Mouse (Mus musculus) liver, embryonic 15.5 days (tissue): Measurements from ENCODE around the gene Rcvrn. TPM values are rescaled to one million over a fixed set of nuclear protein-coding genes. Genes with fewer than 3 reads are reported as not detected.

Source experiments
- ATAC-seq: fragments of 200-750 bp; cut with Nextera tagmentation; 2 replicates; pipeline ENCODE4 v1.8.0; 2017; ENCODE audit warnings: moderate number of reproducible peaks, mild to moderate bottlenecking, moderate library complexity; ENCODE audit not compliant: insufficient read depth
- H3K27ac ChIP-seq: fragments of 300-500 bp; sonication (generic); replicated peaks from 2 replicates; pipeline ENCODE4 v1.5.1; 2015; ENCODE audit warnings: mild to moderate bottlenecking, inconsistent platforms
- H3K27me3 ChIP-seq: fragments of 300-500 bp; sonication (generic); 2 replicates; pipeline ENCODE4 v1.6.1; 2015; ENCODE audit warnings: mild to moderate bottlenecking, inconsistent platforms
- H3K36me3 ChIP-seq: fragments of 300-500 bp; sonication (generic); replicated peaks from 2 replicates; pipeline ENCODE4 v1.6.1; 2015; ENCODE audit warnings: moderate library complexity, mild to moderate bottlenecking, inconsistent platforms
- H3K4me1 ChIP-seq: fragments of 300-500 bp; sonication (generic); replicated peaks from 2 replicates; pipeline ENCODE4 v1.6.1; 2015; ENCODE audit warnings: inconsistent platforms
- H3K4me2 ChIP-seq: fragments of 300-500 bp; sonication (generic); 2 replicates; pipeline ENCODE4 v1.6.1; 2015; ENCODE audit warnings: moderate library complexity, mild to moderate bottlenecking, inconsistent platforms
- H3K4me3 ChIP-seq: fragments of 300-500 bp; sonication (generic); replicated peaks from 2 replicates; pipeline ENCODE4 v1.5.1; 2015; ENCODE audit warnings: mild to moderate bottlenecking, inconsistent platforms
- H3K9ac ChIP-seq: fragments of 300-500 bp; sonication (generic); 2 replicates; pipeline ENCODE4 v1.6.1; 2015; ENCODE audit warnings: moderate library complexity, mild to moderate bottlenecking, inconsistent platforms
- H3K9me3 ChIP-seq: fragments of 300-500 bp; sonication (generic); replicated peaks from 2 replicates; pipeline ENCODE4 v1.6.1; 2016; ENCODE audit warnings: inconsistent platforms
- WGBS: fragments of 180-500 bp; shearing (Covaris S2); methylation state at CpG from one replicate; pipeline ENCODE4 v1.1.7; 2015; ENCODE audit warnings: mixed read lengths; ENCODE audit not compliant: insufficient replicate concordance; 5-methylcytosine and 5-hydroxymethylcytosine counted together
- polyA plus RNA-seq: library from polyadenylated mRNA; unstranded; fragments of >200 nt; fragmentation: Nextera tagmentation; extraction: Ambion mirVana; gene quantifications from 2 replicates; pipeline ENCODE4 v1.2.1, GENCODE M21; 2015

Gene Rcvrn
- polyA plus RNA-seq, 1 experiment from 2014 or later: not detected

- Histone ChIP-seq H3K27me3 (no peaks in the 10 kb centered on the region), H3K36me3 (no peaks in the 10 kb centered on the region), H3K4me1 (no peaks in the 10 kb centered on the region), H3K27ac (no peak overlapping the region), H3K4me3 (no peak overlapping the region), H3K4me2 (no peak overlapping the region), H3K9me3 (no peaks in the 10 kb centered on the region), H3K9ac (no peak overlapping the region)
- 43% methylated on average over 8 of the region's 8 CpGs for WGBS
- ATAC-seq: no peak
These were observed 28.3 kb downstream of the Rcvrn start for GRCm38 (mm10) chr11:67723231-67724013.

GRCm38 (mm10) chr11:67727095-67727494 is 32.0 kb downstream of the Rcvrn start:
- no peak overlapping the region for H3K9ac ChIP-seq
- H3K4me1 ChIP-seq: no peaks in the 10 kb centered on the region
- no peak for ATAC-seq
- H3K4me3 ChIP-seq: no peak overlapping the region
- no peak overlapping the region for H3K4me2 ChIP-seq
- H3K27me3 ChIP-seq: no peaks in the 10 kb centered on the region
- H3K27ac ChIP-seq: no peak overlapping the region
- H3K36me3 ChIP-seq: no peaks in the 10 kb centered on the region
- WGBS: 53% methylated on average over 6 of the region's 6 CpGs
- no peaks in the 10 kb centered on the region for H3K9me3 ChIP-seq

GRCm38 (mm10) chr11:67728726-67729125 is 33.6 kb downstream of the Rcvrn start:
- Histone ChIP-seq H3K27me3 (no peaks in the 10 kb centered on the region), H3K9ac (no peak overlapping the region), H3K9me3 (no peaks in the 10 kb centered on the region), H3K4me1 (no peaks in the 10 kb centered on the region), H3K4me3 (no peak overlapping the region), H3K27ac (no peak overlapping the region), H3K4me2 (no peak overlapping the region), H3K36me3 (no peaks in the 10 kb centered on the region)
- ATAC-seq: no peak

- no peak for ATAC-seq
- Histone ChIP-seq H3K27me3 (no peaks in the 10 kb centered on the region), H3K4me1 (no peaks in the 10 kb centered on the region), H3K36me3 (no peaks in the 10 kb centered on the region), H3K9me3 (no peaks in the 10 kb centered on the region), H3K27ac (no peak overlapping the region), H3K4me3 (no peak overlapping the region), H3K4me2 (no peak overlapping the region), H3K9ac (no peak overlapping the region)
- WGBS: 52% methylated on average over 2 of the region's 2 CpGs
These were observed 35.9 kb downstream of the Rcvrn start for GRCm38 (mm10) chr11:67731056-67731455.

GRCm38 (mm10) chr11:67733726-67734125 is 38.6 kb downstream of the Rcvrn start:
- ATAC-seq: no peak
- H3K4me1 ChIP-seq: no peaks in the 10 kb centered on the region
- no peak overlapping the region for H3K9ac ChIP-seq
- no peak overlapping the region for H3K27ac ChIP-seq
- H3K4me2 ChIP-seq: no peak overlapping the region
- no peak overlapping the region for H3K4me3 ChIP-seq
- no peaks in the 10 kb centered on the region for H3K36me3 ChIP-seq
- no peaks in the 10 kb centered on the region for H3K27me3 ChIP-seq
- H3K9me3 ChIP-seq: no peaks in the 10 kb centered on the region
- 71% methylated on average over 1 of the region's 1 CpGs for WGBS

GRCm38 (mm10) chr11:67734597-67734996 is 39.5 kb downstream of the Rcvrn start:
- WGBS: 40% methylated on average over 3 of the region's 3 CpGs

GRCm38 (mm10) chr11:67738345-67738744 is 43.2 kb downstream of the Rcvrn start:
- 59% methylated on average over 6 of the region's 6 CpGs for WGBS

More at GRCm38 (mm10) chr11:67734597-67734996, 39.5 kb downstream of the Rcvrn start:
- no peak overlapping the region for H3K27ac ChIP-seq
- no peaks in the 10 kb centered on the region for H3K4me1 ChIP-seq
- H3K4me3 ChIP-seq: no peak overlapping the region
- no peak for ATAC-seq
- no peaks in the 10 kb centered on the region for H3K27me3 ChIP-seq
- H3K36me3 ChIP-seq: no peaks in the 10 kb centered on the region
- no peaks in the 10 kb centered on the region for H3K9me3 ChIP-seq
- H3K9ac ChIP-seq: no peak overlapping the region
- H3K4me2 ChIP-seq: no peak overlapping the region

GRCm38 (mm10) chr11:67738846-67739490 is 43.8 kb downstream of the Rcvrn start:
- 68% methylated on average over 5 of the region's 5 CpGs for WGBS
- no peak overlapping the region for H3K27ac ChIP-seq
- H3K4me3 ChIP-seq: no peak overlapping the region
- no peaks in the 10 kb centered on the region for H3K9me3 ChIP-seq
- no peaks in the 10 kb centered on the region for H3K36me3 ChIP-seq
- no peaks in the 10 kb centered on the region for H3K27me3 ChIP-seq
- ATAC-seq: no peak
- H3K4me2 ChIP-seq: no peak overlapping the region
- H3K9ac ChIP-seq: no peak overlapping the region
- H3K4me1 ChIP-seq: no peaks in the 10 kb centered on the region

More at GRCm38 (mm10) chr11:67738345-67738744, 43.2 kb downstream of the Rcvrn start:
- no peak overlapping the region for H3K9ac ChIP-seq
- H3K4me2 ChIP-seq: no peak overlapping the region
- no peaks in the 10 kb centered on the region for H3K9me3 ChIP-seq
- no peaks in the 10 kb centered on the region for H3K27me3 ChIP-seq
- no peak for ATAC-seq
- no peaks in the 10 kb centered on the region for H3K36me3 ChIP-seq
- H3K4me3 ChIP-seq: no peak overlapping the region
- no peak overlapping the region for H3K27ac ChIP-seq
- no peaks in the 10 kb centered on the region for H3K4me1 ChIP-seq

- H3K4me2 ChIP-seq: no peak overlapping the region
- no peaks in the 10 kb centered on the region for H3K9me3 ChIP-seq
- H3K9ac ChIP-seq: no peak overlapping the region
- no peak overlapping the region for H3K4me3 ChIP-seq
- no peaks in the 10 kb centered on the region for H3K36me3 ChIP-seq
- no peaks in the 10 kb centered on the region for H3K4me1 ChIP-seq
- ATAC-seq: no peak
- H3K27ac ChIP-seq: no peak overlapping the region
- H3K27me3 ChIP-seq: no peaks in the 10 kb centered on the region
These were observed 46.4 kb downstream of the Rcvrn start for GRCm38 (mm10) chr11:67741569-67741968.

Other genes starting within 250 kb of the Rcvrn start
- 2.0 and 2.2 TPM in 2 replicates for gene Gas7, start 239.9 kb upstream of the Rcvrn start, polyA plus RNA-seq
- gene Glp2r, start 75.8 kb downstream of the Rcvrn start, polyA plus RNA-seq: 0.31 and 0.36 TPM in 2 replicates
- not detected in 2 replicates for gene Gsg1l2, start 79.3 kb downstream of the Rcvrn start, polyA plus RNA-seq
- gene Dhrs7c, start 102.9 kb downstream of the Rcvrn start, polyA plus RNA-seq: 0.75 and 1.2 TPM in 2 replicates
- gene Usp43, start 226.8 kb downstream of the Rcvrn start, polyA plus RNA-seq: not detected in 2 replicates